Mouse (Mus musculus): Measurements from ENCODE around the gene Cpeb3.

- TF ChIP-seq CTCF (IDR thresholded peaks at IDR 0.05; ENCODE audit: low read depth, low read length) (no peak), POLR2A (IDR thresholded peaks at IDR 0.05; ENCODE audit: borderline replicate concordance, low read depth, low read length) (no peak)
These were observed 132.7 kb downstream of the Cpeb3 start for GRCm38 (mm10) chr19:37075690-37076089.

Data from bone marrow macrophage, adult 2 months (primary cell).